Mouse (Mus musculus) mouse embryonic stem cell (cell line): ENCODE results near the gene Synj1.

Experiments used
- in situ Hi-C, 2 experiments: fragments of 300-500 bp; cut with MboI; formaldehyde crosslinking; loops; 1 replicate in 1 of 2; 3 replicates in 1 of 2; pipeline ENCODE4 v1.14.3; 2019 to 2020; ENCODE audit warnings: low sequenced_read_pairs in 2 of 2, low pct_unique_long_range_greater_than_20kb in 1 of 2, mixed read lengths in 1 of 2; ENCODE audit not compliant: unreplicated experiment in 1 of 2

Synj1 gene

DNA sequence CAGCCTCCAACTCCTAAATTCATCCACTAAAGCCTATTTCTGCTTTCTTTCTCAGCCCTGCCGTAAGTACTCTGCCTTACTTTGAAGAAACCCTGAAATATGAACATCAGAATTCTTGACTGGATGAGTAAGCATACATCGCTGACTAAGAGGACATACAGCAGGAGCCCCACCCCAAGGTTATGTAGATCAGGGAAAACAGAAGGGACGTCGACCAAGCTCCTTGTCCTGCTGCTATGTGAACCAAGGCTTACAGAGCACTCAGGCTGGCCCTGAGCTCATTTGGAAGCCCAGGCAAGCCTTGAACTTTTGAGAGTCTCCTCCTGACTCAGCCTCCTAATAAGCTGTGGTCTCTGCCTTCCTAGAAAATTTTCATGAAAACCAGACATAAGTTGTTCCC is 4.7 kb upstream of the Synj1 start:
- in situ Hi-C loops = no loop called here

- in situ Hi-C loops = no loop called here
Observed at GRCm38 (mm10) chr16:91011847-91012246, 739 bp upstream of the Synj1 start.

DNA sequence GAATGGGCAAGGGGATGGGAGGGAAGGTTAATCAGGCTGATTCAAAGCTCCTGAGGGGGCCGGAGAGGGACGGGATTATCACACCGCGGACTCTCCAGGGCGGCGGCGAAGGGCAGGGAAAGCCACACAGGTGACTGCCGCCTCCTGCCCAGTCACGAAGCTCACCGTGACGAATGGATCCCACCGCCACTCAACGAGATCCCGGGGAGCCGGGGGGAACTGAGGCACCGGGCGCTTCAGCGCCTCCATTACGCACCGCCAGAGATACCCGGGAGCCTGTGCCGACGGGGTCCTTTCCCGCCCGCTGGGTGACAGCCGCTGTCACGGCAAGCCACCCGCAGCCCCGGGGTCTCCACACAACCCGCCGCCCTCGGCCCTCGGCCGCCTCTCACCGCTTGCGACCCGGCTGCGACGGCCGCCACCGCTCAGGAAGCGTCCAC is 507 bp downstream of the Synj1 start:
- in situ Hi-C loops = no loop called here

DNA sequence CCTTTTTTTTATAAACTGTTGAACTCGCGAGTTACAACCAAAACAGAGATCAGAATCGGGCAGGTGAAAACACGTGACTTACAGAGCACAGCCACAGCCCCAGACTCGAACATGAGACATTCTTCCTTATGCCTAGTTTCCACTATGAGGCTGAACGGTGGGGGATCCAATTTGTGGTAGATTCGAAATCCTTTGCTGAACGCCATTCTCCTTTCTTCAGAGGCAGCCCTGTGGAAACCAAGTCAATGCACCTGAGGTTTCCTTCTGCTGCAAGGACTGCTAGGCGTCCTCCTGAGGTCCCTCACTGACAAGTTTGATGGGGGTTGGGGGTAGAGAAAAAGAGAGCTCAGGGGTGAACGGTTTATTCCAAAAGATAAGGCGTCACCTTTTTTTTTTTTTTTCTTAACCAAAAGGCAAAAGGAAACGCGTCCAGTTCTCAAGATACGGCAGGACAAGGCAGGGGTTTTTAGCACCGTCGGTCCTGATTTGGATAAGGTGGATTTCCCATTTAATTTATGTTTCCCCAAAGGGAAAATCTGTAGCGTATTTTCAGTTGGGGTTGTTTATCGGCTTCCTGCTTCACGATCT is 1.1 kb downstream of the Synj1 start:
- in situ Hi-C loops = no loop called here

- in situ Hi-C loops = no loop called here
Observed at GRCm38 (mm10) chr16:91004915-91005538, 6.1 kb downstream of the Synj1 start.

- in situ Hi-C loops = no loop called here
Observed at GRCm38 (mm10) chr16:91001098-91001497, 10.0 kb downstream of the Synj1 start.

- in situ Hi-C loops = no loop called here
Observed at GRCm38 (mm10) chr16:90999827-91000226, 11.3 kb downstream of the Synj1 start.

- in situ Hi-C loops = no loop called here
Observed at GRCm38 (mm10) chr16:90997822-90998221, 13.3 kb downstream of the Synj1 start.

DNA sequence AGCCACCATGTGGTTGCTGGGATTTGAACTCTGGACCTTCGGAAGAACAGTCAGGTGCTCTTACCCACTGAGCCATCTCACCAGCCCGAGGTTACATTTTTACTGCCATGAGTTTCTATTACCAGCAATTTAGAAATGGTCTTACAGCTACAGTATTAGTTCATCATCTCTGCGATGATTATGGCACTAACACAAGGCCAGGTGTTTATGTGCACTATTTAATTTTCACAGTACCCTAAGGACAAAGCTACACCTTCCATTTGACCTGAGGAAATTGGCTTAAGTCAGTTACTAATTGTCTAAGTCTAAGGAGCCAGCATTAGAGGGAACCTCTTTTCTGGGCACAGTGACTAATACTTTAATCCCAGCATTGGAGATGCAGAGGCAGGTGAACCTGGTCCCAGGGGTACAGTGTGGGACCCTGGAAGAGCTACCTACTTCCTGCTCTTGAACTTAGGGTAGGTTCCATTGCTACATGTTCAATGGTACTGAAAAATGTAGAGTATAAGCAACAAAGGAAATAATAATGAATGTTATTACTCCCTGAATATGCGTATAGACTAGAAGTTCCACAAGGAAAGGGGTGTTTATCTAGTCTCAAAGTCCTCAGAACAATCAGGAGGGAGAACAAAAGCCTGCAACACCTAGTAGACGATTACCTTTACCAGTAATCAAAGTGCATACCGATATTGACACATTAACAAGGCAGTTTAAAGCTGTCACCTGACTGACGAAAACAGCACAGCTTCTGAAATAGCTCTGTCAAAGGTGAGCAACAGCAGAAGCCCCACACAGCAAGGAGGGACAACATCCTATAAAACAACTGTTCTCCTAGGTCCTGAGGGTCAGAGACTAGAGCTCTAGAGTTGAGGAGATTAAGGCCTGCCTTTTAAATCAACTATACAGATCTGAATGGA is 14.5 kb downstream of the Synj1 start:
- in situ Hi-C loops = no loop called here

- in situ Hi-C loops = no loop called here
Observed at GRCm38 (mm10) chr16:90995498-90995897, 15.6 kb downstream of the Synj1 start.

- in situ Hi-C loops = no loop called here
Observed at GRCm38 (mm10) chr16:90995023-90995422, 16.1 kb downstream of the Synj1 start.

- in situ Hi-C loops = no loop called here
Observed at GRCm38 (mm10) chr16:90989162-90989561, 21.9 kb downstream of the Synj1 start.

- in situ Hi-C loops = no loop called here
Observed at GRCm38 (mm10) chr16:90988665-90989064, 22.4 kb downstream of the Synj1 start.

GRCm38 (mm10) chr16:90988039-90988438 is 23.1 kb downstream of the Synj1 start:
- in situ Hi-C loops = no loop called here

GRCm38 (mm10) chr16:90971004-90971403 is 40.1 kb downstream of the Synj1 start:
- in situ Hi-C loops = no loop called here

DNA sequence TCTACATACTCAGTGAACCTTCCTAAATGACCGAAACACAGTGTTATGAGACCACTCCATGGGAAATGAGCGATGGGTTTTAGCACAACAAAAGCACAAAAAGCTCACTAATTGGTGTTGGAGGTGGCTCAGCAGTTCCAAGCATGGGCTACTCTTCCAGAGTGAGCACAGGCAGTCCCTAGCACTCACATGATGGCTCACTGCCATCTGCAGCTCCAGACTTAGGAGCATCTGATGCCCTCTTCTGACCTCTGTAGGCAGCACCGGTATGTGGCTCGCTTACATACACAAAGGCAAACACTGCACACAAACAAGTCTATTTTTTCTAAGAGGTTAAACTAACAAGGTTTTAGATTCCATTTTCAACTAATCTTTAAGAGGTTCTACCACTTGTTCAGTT is 44.9 kb downstream of the Synj1 start:
- in situ Hi-C loops = no loop called here

DNA sequence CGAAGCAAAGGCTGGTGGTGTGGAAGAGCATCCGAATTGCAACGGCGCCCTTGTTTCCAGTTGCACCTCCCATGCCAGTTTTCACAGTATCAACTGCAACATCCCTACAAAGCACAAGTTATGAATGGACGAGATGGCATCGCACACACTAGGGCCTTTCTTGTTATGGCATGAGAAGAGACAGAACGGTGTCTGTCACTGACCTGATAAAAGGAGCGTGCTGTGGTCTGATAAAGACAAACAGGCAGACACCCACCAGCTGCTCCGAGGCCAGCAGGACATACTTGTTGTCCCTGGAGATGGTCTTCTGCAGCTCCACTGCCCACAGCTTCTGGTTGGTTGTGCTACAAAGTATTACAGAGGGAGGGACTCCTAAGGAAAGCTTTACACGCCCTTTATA is 46.8 kb downstream of the Synj1 start:
- in situ Hi-C loops = no loop called here

DNA sequence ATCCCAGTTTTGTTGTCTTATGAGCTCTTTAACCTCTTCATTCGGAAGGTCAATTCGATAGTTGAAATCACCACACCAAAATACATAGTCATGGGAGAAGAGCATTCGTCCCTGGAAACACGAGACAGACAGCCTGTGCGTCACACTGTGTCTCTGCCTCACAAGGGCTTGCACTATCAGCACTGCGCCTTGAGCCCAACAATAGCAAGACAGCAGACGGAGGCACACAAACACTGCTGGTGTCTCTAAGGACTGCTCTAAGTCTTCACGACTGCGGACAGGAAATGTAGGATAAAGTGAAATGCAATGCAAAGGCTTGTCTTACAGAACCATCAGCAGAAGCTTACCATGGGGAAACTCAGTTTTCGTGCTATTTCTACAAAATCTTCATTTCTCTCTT is 47.2 kb downstream of the Synj1 start:
- in situ Hi-C loops = no loop called here

DNA sequence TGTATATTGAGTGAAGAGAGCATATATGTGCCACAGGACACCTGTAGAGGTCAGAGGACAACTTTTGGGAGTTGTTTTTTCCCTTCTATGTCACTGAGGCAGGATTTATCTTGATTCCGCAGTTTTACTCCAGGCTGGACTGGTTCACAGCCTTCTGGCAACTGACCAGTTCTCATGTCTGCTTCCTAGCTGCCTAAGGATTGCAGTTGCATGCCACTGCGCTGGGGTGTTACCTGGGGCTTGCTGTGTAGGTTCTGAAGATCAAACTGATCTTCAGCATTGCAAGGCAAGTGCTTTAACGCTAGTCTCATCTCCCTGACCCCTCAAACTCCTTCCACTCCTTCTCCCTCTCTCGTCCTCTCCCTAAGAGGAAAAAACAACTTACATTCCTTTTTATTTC is 47.9 kb downstream of the Synj1 start:
- in situ Hi-C loops = no loop called here
